Mouse (Mus musculus) liver, adult 2 months (tissue): ENCODE results near the gene Pgpep1l. TPM values are rescaled to one million over a fixed set of nuclear protein-coding genes. Genes with fewer than 3 reads are reported as not detected.

Experiments used
- DNase-seq: peaks from one replicate; pipeline ENCODE4 v3.0.0-alpha.2; 2011; ENCODE audit warnings: low read depth, low spot score; ENCODE audit errors: extremely low read depth
- H3K27ac ChIP-seq: fragments of 200-500 bp; replicated peaks from 2 replicates; pipeline ENCODE4 v1.5.1; 2012; ENCODE audit warnings: low read depth, mild to moderate bottlenecking, control low read depth, inconsistent platforms, low read length; ENCODE audit not compliant: insufficient read depth
- H3K27me3 ChIP-seq: fragments of 200-500 bp; 2 replicates; pipeline ENCODE4 v1.6.1; 2012; ENCODE audit warnings: mild to moderate bottlenecking, moderate library complexity, low read length, inconsistent platforms; ENCODE audit not compliant: control insufficient read depth, insufficient read depth
- H3K36me3 ChIP-seq: fragments of 200-500 bp; 2 replicates; pipeline ENCODE4 v1.6.1; 2012; ENCODE audit warnings: low read length, inconsistent platforms; ENCODE audit not compliant: control insufficient read depth, insufficient read depth
- H3K4me1 ChIP-seq: fragments of 200-500 bp; 2 replicates; pipeline ENCODE4 v1.6.1; 2011; ENCODE audit warnings: low read length; ENCODE audit not compliant: control insufficient read depth, insufficient read depth
- H3K4me3 ChIP-seq: fragments of 200-500 bp; 2 replicates; pipeline ENCODE4 v1.5.1; 2011; ENCODE audit warnings: low read depth, mild to moderate bottlenecking, control low read depth, low read length, moderate library complexity; ENCODE audit not compliant: insufficient read depth
- H3K79me2 ChIP-seq: fragments of 200-500 bp; 2 replicates; pipeline ENCODE4 v1.6.1; 2012; ENCODE audit warnings: inconsistent platforms, mild to moderate bottlenecking, low read length, moderate library complexity; ENCODE audit not compliant: control insufficient read depth, insufficient read depth
- H3K9ac ChIP-seq: fragments of 200-500 bp; 2 replicates; pipeline ENCODE4 v1.6.1; 2012; ENCODE audit warnings: low read depth, mild to moderate bottlenecking, control low read depth, inconsistent platforms, low read length
- CTCF ChIP-seq: fragments of 200-500 bp; IDR thresholded peaks from 2 replicates; pipeline ENCODE4 v1.5.1; 2011; ENCODE audit warnings: low read depth, low read length, control low read depth
- POLR2A ChIP-seq: fragments of 200-500 bp; IDR thresholded peaks from 2 replicates; pipeline ENCODE4 v1.6.1; 2011; ENCODE audit warnings: low read length, control low read depth; ENCODE audit not compliant: insufficient read depth; ENCODE audit errors: extremely low read depth
- WGBS: fragments of 180-500 bp; shearing (Covaris S2); methylation state at CpG from one replicate; pipeline ENCODE4 v1.1.7; 2018; 5-methylcytosine and 5-hydroxymethylcytosine counted together
- polyA plus RNA-seq: library from polyadenylated mRNA; depleted of rRNA; stranded (reverse); fragments of >200 nt; gene quantifications from 2 replicates; pipeline ENCODE4 v1.2.3, GENCODE M21; 2012
- total RNA-seq: library from RNA; depleted of rRNA; stranded (reverse); fragments of >200 nt; gene quantifications from 2 replicates; pipeline ENCODE4 v1.2.3, GENCODE M21; 2014

Pgpep1l gene
- total and polyA plus RNA-seq, 2 experiments: 0.32 to 1.5 TPM

DNA sequence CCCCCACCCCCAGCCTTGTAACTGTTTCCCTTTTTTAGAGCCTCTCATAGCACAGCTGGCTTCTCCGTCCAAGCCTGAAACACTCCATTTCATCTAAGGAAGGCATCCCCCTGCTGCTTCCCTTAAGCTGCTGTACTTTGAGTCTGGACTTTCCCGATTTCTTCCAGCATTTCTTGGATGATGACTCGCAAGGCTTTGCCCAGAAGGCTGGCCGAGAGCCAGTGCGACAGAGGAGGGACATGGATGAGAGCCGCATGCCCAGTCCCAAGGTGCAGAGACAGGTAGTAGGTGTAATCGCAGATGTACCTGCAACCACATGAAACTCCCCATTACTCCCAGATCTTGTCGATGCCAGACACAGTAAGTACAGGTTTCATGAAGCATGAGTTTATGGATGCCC is 27.2 kb downstream of the Pgpep1l start:
- Histone ChIP-seq H3K36me3 (no peaks in the 10 kb centered on the region), H3K27ac (no peak overlapping the region), H3K79me2 (no peaks in the 10 kb centered on the region), H3K27me3 (no peaks in the 10 kb centered on the region), H3K4me1 (0 out of 2 replicates have a peak, but pooled peaks cover 1% of the 10 kb centered on the region), H3K4me3 (no peak overlapping the region), H3K9ac (no peak overlapping the region)
- no peak for DNase-seq
- WGBS: 95% methylated on average over 8 of the region's 8 CpGs
- TF ChIP-seq POLR2A (no peak), CTCF (no peak)

- H3K9ac ChIP-seq: no peak overlapping the region
- no peaks in the 10 kb centered on the region for H3K79me2 ChIP-seq
- no peak for DNase-seq
- no peak overlapping the region for H3K4me3 ChIP-seq
- TF ChIP-seq CTCF (no peak), POLR2A (no peak)
- no peaks in the 10 kb centered on the region for H3K36me3 ChIP-seq
- H3K27ac ChIP-seq: no peak overlapping the region
- 27% methylated on average over 13 of the region's 13 CpGs for WGBS
- no peaks in the 10 kb centered on the region for H3K27me3 ChIP-seq
- 0 out of 2 replicates have a peak, but pooled peaks cover 1% of the 10 kb centered on the region for H3K4me1 ChIP-seq
Observed at GRCm38 (mm10) chr7:68233619-68234223, 30.3 kb downstream of the Pgpep1l start.

DNA sequence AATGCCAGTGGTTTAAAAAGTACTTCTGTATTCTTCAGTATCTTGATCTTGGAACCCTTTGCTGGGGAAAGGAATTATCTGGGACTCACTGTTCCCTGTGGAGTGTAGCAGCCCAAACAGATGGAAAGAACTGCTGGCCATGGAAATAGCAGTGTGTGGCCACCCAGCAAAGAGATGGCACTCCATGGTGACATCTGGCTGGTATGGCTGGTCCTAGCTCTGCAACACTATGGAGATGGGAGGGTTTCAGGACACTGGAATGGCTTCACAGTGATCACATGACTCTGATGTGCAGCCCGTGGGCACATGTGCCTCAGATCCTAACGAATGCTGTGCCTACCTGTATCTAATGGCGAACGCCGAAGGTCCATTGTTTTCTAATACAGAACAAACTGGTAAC is 31.5 kb downstream of the Pgpep1l start:
- Histone ChIP-seq H3K27me3 (no peaks in the 10 kb centered on the region), H3K9ac (no peak overlapping the region), H3K36me3 (no peaks in the 10 kb centered on the region), H3K4me3 (no peak overlapping the region), H3K79me2 (no peaks in the 10 kb centered on the region), H3K27ac (no peak overlapping the region), H3K4me1 (0 out of 2 replicates have a peak, but pooled peaks cover 1% of the 10 kb centered on the region)
- TF ChIP-seq POLR2A (no peak), CTCF (no peak)
- DNase-seq: no peak
- 90% methylated on average over 5 of the region's 5 CpGs for WGBS

- Histone ChIP-seq H3K36me3 (no peaks in the 10 kb centered on the region), H3K4me3 (no peak overlapping the region), H3K27ac (no peak overlapping the region), H3K27me3 (no peaks in the 10 kb centered on the region), H3K9ac (no peak overlapping the region), H3K79me2 (no peaks in the 10 kb centered on the region), H3K4me1 (0 out of 2 replicates have a peak, but pooled peaks cover 1% of the 10 kb centered on the region)
- no peak for TF ChIP-seq POLR2A
- TF ChIP-seq CTCF: no peak
- WGBS: 92% methylated on average over 9 of the region's 9 CpGs
- no peak for DNase-seq
Observed at GRCm38 (mm10) chr7:68230831-68231230, 33.2 kb downstream of the Pgpep1l start.

DNA sequence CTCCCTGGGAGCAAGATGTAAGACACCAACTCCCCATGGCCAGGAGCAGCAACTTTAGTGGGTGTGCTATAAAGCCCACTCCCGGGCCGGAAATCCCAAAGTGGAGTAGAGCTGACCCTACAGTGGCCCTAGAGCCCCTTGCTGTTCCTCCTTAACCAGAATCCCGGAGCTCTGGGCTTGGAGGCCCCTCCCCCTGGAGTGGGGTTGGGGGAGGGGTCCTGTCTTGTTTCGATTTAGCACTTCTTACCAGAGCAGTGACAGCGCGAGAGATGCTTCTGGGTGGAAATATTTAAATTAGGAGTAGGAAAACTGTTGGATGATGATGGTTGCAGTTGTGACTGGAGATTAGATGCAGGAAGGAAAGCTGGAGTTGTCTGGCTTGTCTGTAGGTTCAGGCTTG is 35.5 kb downstream of the Pgpep1l start:
- H3K36me3 ChIP-seq: no peaks in the 10 kb centered on the region
- H3K4me3 ChIP-seq: no peak overlapping the region
- no peaks in the 10 kb centered on the region for H3K4me1 ChIP-seq
- no peaks in the 10 kb centered on the region for H3K79me2 ChIP-seq
- no peak for DNase-seq
- WGBS: 83% methylated on average over 6 of the region's 6 CpGs
- no peak for TF ChIP-seq CTCF
- no peak for TF ChIP-seq POLR2A
- no peak overlapping the region for H3K27ac ChIP-seq
- H3K27me3 ChIP-seq: no peaks in the 10 kb centered on the region
- no peak overlapping the region for H3K9ac ChIP-seq

DNA sequence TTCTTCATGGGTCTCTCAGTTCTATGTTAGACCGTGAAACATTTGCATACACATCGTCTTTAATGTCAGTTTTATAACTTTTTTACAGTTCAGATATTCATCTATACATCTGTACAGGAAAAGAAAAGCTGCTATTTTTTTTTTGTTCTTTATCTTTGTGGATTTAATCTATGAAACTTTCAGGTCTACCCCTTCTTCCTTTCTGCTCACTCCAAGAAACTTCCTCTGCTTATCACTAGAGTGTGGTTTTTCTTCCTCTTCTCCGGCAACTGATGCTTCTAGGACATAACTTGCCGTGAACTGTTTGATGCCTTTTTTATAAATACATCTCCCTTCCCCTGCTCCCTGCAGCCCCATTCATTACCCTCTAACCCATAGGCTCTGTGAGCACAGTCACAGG is 36.4 kb downstream of the Pgpep1l start:
- 85% methylated on average over 4 of the region's 4 CpGs for WGBS
- Histone ChIP-seq H3K79me2 (no peaks in the 10 kb centered on the region), H3K4me3 (no peak overlapping the region), H3K4me1 (no peaks in the 10 kb centered on the region), H3K27me3 (no peaks in the 10 kb centered on the region), H3K36me3 (no peaks in the 10 kb centered on the region), H3K9ac (no peak overlapping the region), H3K27ac (no peak overlapping the region)
- DNase-seq: no peak
- TF ChIP-seq POLR2A (no peak), CTCF (no peak)
